Mouse (Mus musculus) MEL-GATA-1-ER (cell line): Measurements from ENCODE around the gene Fam84b.
A peak's percentile ranks its signal among the peaks of the same experiment; 100 is the strongest.
"Not testable (repeated sequence)": the region's sequence is repeated elsewhere in the genome, so short reads cannot be mapped to it uniquely, and the experiment has no call there.

Source experiments
- DNase-seq: peaks from one replicate; pipeline ENCODE4 v3.0.0-alpha.2; 2012; ENCODE audit warnings: low read depth; ENCODE audit errors: extremely low read depth

Gene Fam84b

GRCm38 (mm10) chr15:60853231-60853999, at the start of gene Fam84b:
Fam84b (minus strand) TSS chr15:60853778.
- DNase-seq, result peak; percentile 29

- DNase-seq, result no peak
These were observed 44.8 kb upstream of the Fam84b start for GRCm38 (mm10) chr15:60898187-60898965.

GRCm38 (mm10) chr15:60896040-60896439, 42.5 kb upstream of the Fam84b start:
- no peak for DNase-seq

GRCm38 (mm10) chr15:60892976-60893463, 39.4 kb upstream of the Fam84b start:
- no peak for DNase-seq

- no peak for DNase-seq
These were observed 35.1 kb upstream of the Fam84b start for GRCm38 (mm10) chr15:60888724-60889123.

- no peak for DNase-seq
These were observed 22.1 kb upstream of the Fam84b start for GRCm38 (mm10) chr15:60875721-60876120.

GRCm38 (mm10) chr15:60862417-60862816, 8.8 kb upstream of the Fam84b start:
- DNase-seq, result no peak

GRCm38 (mm10) chr15:60855112-60855511, 1.5 kb upstream of the Fam84b start:
- DNase-seq, result no peak

- peak; percentile 64 for DNase-seq
These were observed 573 bp upstream of the Fam84b start for GRCm38 (mm10) chr15:60854151-60854550.

- DNase-seq, result no peak
These were observed 4.9 kb downstream of the Fam84b start for GRCm38 (mm10) chr15:60848630-60849029.

GRCm38 (mm10) chr15:60846291-60846690, 7.3 kb downstream of the Fam84b start:
- no peak for DNase-seq

GRCm38 (mm10) chr15:60845886-60846285, 7.7 kb downstream of the Fam84b start:
- no peak for DNase-seq

GRCm38 (mm10) chr15:60841785-60842184, 11.8 kb downstream of the Fam84b start:
- no peak for DNase-seq

- DNase-seq, result not testable (repeated sequence)
These were observed 12.3 kb downstream of the Fam84b start for GRCm38 (mm10) chr15:60841312-60841711.

- DNase-seq, result peak; percentile 10
These were observed 13.3 kb downstream of the Fam84b start for GRCm38 (mm10) chr15:60840296-60840670.

- no peak for DNase-seq
These were observed 13.9 kb downstream of the Fam84b start for GRCm38 (mm10) chr15:60839539-60840295.

- no peak for DNase-seq
These were observed 15.4 kb downstream of the Fam84b start for GRCm38 (mm10) chr15:60838135-60838534.

- DNase-seq, result no peak
These were observed 15.9 kb downstream of the Fam84b start for GRCm38 (mm10) chr15:60837719-60838118.

GRCm38 (mm10) chr15:60836321-60836720, 17.3 kb downstream of the Fam84b start:
- DNase-seq, result no peak

GRCm38 (mm10) chr15:60834598-60835571, 18.7 kb downstream of the Fam84b start:
- DNase-seq, result peak; percentile 13
